Mouse (Mus musculus): ENCODE data around the gene Nmu. TPM values are rescaled to one million over a fixed set of nuclear protein-coding genes. Genes with fewer than 3 reads are reported as not detected.

Gene Nmu
- polyA plus RNA-seq, 1 experiment from 2014 or later = not detected

DNA sequence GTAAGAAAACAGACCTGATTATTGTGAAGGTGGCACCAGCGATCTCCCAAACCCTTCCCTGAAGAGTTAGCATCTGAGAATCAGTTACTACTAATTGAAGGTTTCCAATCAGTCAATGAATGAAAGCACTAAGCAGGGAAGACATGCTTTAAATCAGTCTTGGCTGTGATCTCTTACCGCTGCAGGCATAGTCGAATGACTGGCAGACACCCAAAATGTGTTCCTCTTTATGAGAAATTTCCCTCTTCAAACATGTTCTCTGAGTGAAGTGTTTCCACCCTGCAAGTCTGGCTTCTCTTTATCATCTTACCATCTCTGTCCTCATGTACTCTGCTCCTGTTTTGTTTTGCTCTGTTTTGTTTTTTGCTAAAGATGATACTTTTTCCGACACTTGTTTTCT is 2.8 kb downstream of the Nmu start:
- H3K4me1 ChIP-seq (ENCODE audit: insufficient read depth, low read length) = peaks cover 10% of the 10 kb centered on the region
- H3K36me3 ChIP-seq (ENCODE audit: insufficient read depth, low read length) = no peaks in the 10 kb centered on the region
- ATAC-seq (ENCODE audit: low FRiP score, low TSS enrichment) = no peak
- H3K9me3 ChIP-seq (ENCODE audit: low read length) = no peaks in the 10 kb centered on the region
- no peak overlapping the region for H3K27ac ChIP-seq (ENCODE audit: low read length)
- 85% methylated on average over 4 of the region's 4 CpGs for WGBS
- no peak overlapping the region for H3K9ac ChIP-seq (replicated peaks; ENCODE audit: low read length)
- no peak overlapping the region for H3K4me3 ChIP-seq (ENCODE audit: low read length)
- no peak overlapping the region for H3K4me2 ChIP-seq (replicated peaks; ENCODE audit: low read depth, low read length)
- H3K27me3 ChIP-seq (ENCODE audit: insufficient read depth, low read length) = peaks cover 26% of the 10 kb centered on the region

DNA sequence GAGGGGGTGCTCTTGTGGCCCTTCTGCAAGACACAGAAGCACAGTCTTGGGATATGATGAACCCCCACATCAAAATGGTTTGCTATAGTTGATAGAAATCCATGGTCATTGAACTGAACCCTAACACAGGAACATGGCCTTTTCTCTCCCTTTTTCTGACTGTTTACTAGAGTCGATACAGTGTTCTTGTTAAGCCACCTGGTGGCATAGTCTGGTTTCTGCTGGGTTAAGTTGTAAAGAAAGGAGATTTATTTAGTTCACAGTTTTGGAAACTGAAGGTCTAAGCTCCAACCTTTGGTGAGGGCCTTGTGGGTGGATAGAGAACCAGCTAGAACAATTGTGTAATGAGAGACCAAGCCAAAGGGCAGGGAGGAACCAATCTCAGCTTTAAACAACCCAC is 3.5 kb downstream of the Nmu start:
- no peak overlapping the region for H3K9ac ChIP-seq (replicated peaks; ENCODE audit: low read length)
- no peaks in the 10 kb centered on the region for H3K9me3 ChIP-seq (ENCODE audit: low read length)
- ATAC-seq (ENCODE audit: low FRiP score, low TSS enrichment) = no peak
- peaks cover 10% of the 10 kb centered on the region for H3K4me1 ChIP-seq (ENCODE audit: insufficient read depth, low read length)
- H3K36me3 ChIP-seq (ENCODE audit: insufficient read depth, low read length) = no peaks in the 10 kb centered on the region
- WGBS = 59% methylated on average over 1 of the region's 1 CpGs
- H3K4me2 ChIP-seq (replicated peaks; ENCODE audit: low read depth, low read length) = no peak overlapping the region
- no peak overlapping the region for H3K4me3 ChIP-seq (ENCODE audit: low read length)
- peaks cover 26% of the 10 kb centered on the region for H3K27me3 ChIP-seq (ENCODE audit: insufficient read depth, low read length)
- H3K27ac ChIP-seq (ENCODE audit: low read length) = no peak overlapping the region

DNA sequence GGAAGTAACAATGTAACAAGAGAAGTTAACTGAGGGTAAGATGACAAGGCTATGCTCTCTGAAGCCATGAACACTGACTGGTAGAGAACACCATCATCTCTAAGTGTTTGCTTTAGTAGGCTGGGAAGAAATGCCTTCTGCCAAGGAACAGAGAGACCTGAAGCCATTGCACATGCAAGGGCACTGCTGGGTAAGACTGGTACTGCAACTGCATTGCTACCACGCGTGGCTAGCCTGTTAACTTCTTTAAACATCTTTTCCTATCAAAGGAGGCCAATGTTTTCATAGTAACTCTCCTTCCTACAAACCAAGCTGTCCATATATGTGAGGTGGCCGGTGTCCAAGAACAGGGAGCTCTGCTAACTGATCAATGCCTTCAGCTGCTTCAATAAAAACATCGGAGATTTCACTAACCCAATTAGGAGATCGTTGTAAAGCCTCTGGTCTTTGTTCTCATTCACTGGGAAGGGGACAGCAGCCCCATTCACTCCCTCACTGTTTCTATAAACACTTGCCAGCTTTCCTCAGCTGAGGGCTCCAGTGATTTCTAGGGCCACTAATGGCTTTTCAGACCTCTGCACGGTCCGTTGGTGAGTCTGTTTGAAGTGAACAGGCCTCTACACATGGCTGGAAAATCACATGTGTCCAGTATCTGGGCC is 11.5 kb downstream of the Nmu start:
- Histone ChIP-seq H3K4me2 (replicated peaks; ENCODE audit: low read depth, low read length) (no peak overlapping the region), H3K36me3 (ENCODE audit: insufficient read depth, low read length) (no peaks in the 10 kb centered on the region), H3K27ac (ENCODE audit: low read length) (no peak overlapping the region), H3K9ac (replicated peaks; ENCODE audit: low read length) (no peak overlapping the region), H3K4me3 (ENCODE audit: low read length) (no peak overlapping the region), H3K27me3 (ENCODE audit: insufficient read depth, low read length) (no peaks in the 10 kb centered on the region), H3K4me1 (ENCODE audit: insufficient read depth, low read length) (no peaks in the 10 kb centered on the region), H3K9me3 (ENCODE audit: low read length) (no peaks in the 10 kb centered on the region)
- WGBS = 27% methylated on average over 7 of the region's 7 CpGs
- no peak for ATAC-seq (ENCODE audit: low FRiP score, low TSS enrichment)

DNA sequence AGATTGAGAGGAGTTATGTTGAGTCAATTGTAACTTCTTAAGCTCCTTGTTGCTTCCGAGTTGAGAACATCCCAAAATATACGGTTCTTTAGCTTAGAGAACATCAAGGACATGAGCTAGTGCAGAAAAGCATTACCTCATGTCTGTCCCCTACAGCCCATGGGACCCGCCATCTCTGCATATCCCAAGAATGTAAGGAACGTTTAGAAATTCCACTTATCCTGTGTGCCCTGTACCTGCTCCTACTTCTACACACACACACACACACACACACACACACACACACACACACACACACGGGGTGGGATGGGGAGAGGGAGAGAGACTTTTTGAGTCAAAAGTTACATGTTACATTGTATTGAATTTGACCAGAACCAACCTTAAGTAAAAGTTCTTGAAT is 12.1 kb downstream of the Nmu start:
- no peaks in the 10 kb centered on the region for H3K9me3 ChIP-seq (ENCODE audit: low read length)
- H3K4me3 ChIP-seq (ENCODE audit: low read length) = no peak overlapping the region
- H3K36me3 ChIP-seq (ENCODE audit: insufficient read depth, low read length) = no peaks in the 10 kb centered on the region
- H3K4me1 ChIP-seq (ENCODE audit: insufficient read depth, low read length) = no peaks in the 10 kb centered on the region
- H3K4me2 ChIP-seq (replicated peaks; ENCODE audit: low read depth, low read length) = no peak overlapping the region
- no peak overlapping the region for H3K9ac ChIP-seq (replicated peaks; ENCODE audit: low read length)
- ATAC-seq (ENCODE audit: low FRiP score, low TSS enrichment) = no peak
- no peaks in the 10 kb centered on the region for H3K27me3 ChIP-seq (ENCODE audit: insufficient read depth, low read length)
- whole genome bisulfite sequencing = 74% methylated on average over 5 of the region's 5 CpGs
- no peak overlapping the region for H3K27ac ChIP-seq (ENCODE audit: low read length)

DNA sequence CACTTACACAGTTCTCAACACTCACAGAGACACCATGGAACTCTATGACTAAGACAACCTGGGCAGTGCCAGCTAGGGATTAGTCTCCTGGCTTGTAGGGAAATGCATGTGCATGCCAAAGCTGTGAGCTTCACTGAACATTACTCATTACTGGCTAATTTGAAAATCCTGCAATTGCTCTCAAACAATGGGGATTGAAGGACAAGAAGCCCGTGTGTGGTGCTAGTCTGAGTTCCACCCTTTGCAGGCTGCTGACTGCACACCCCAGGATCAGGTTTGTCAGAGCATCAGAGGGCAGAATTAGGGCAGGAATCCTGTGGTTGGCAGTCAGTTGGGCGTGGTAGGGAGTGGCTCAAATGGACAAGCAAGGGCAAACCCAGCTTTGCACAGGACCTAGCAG is 17.5 kb downstream of the Nmu start:
- no peak for ATAC-seq (ENCODE audit: low FRiP score, low TSS enrichment)
- Histone ChIP-seq H3K27ac (ENCODE audit: low read length) (no peak overlapping the region), H3K9ac (replicated peaks; ENCODE audit: low read length) (no peak overlapping the region), H3K9me3 (ENCODE audit: low read length) (no peaks in the 10 kb centered on the region), H3K36me3 (ENCODE audit: insufficient read depth, low read length) (no peaks in the 10 kb centered on the region), H3K4me1 (ENCODE audit: insufficient read depth, low read length) (no peaks in the 10 kb centered on the region), H3K27me3 (ENCODE audit: insufficient read depth, low read length) (no peaks in the 10 kb centered on the region), H3K4me3 (ENCODE audit: low read length) (no peak overlapping the region), H3K4me2 (replicated peaks; ENCODE audit: low read depth, low read length) (no peak overlapping the region)
- 62% methylated on average over 2 of the region's 2 CpGs for WGBS

- Histone ChIP-seq H3K27me3 (ENCODE audit: insufficient read depth, low read length) (no peaks in the 10 kb centered on the region), H3K36me3 (ENCODE audit: insufficient read depth, low read length) (no peaks in the 10 kb centered on the region), H3K4me3 (ENCODE audit: low read length) (no peak overlapping the region), H3K4me1 (ENCODE audit: insufficient read depth, low read length) (no peaks in the 10 kb centered on the region), H3K9me3 (ENCODE audit: low read length) (no peaks in the 10 kb centered on the region), H3K9ac (replicated peaks; ENCODE audit: low read length) (no peak overlapping the region), H3K27ac (ENCODE audit: low read length) (no peak overlapping the region), H3K4me2 (replicated peaks; ENCODE audit: low read depth, low read length) (no peak overlapping the region)
- no peak for ATAC-seq (ENCODE audit: low FRiP score, low TSS enrichment)
- 34% methylated on average over 2 of the region's 2 CpGs for WGBS
Observed at GRCm38 (mm10) chr5:76340931-76341330, 22.7 kb downstream of the Nmu start.

DNA sequence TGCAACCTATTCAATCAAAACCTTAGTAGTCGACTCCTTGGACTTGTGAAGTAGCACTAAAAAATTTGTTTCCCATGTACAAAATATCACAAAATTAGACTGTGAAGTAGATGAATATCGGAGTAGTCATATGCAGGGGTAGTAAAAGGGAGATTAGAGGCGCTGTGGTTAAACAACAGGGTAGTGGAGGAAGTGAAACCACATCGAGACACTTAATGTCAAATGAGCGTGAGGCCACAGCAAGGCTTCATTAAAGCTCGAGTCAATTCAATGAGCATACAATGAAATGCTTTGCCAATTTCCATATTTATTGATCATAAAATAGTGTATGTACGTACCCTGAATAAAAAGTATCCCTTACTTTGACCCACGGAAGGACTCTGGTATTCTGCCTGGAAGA is 26.5 kb downstream of the Nmu start:
- ATAC-seq (ENCODE audit: low FRiP score, low TSS enrichment) = no peak
- Histone ChIP-seq H3K9me3 (ENCODE audit: low read length) (no peaks in the 10 kb centered on the region), H3K36me3 (ENCODE audit: insufficient read depth, low read length) (no peaks in the 10 kb centered on the region), H3K27me3 (ENCODE audit: insufficient read depth, low read length) (no peaks in the 10 kb centered on the region), H3K4me2 (replicated peaks; ENCODE audit: low read depth, low read length) (no peak overlapping the region), H3K27ac (ENCODE audit: low read length) (no peak overlapping the region), H3K9ac (replicated peaks; ENCODE audit: low read length) (no peak overlapping the region), H3K4me3 (ENCODE audit: low read length) (no peak overlapping the region), H3K4me1 (ENCODE audit: insufficient read depth, low read length) (no peaks in the 10 kb centered on the region)
- 86% methylated on average over 8 of the region's 8 CpGs for WGBS

DNA sequence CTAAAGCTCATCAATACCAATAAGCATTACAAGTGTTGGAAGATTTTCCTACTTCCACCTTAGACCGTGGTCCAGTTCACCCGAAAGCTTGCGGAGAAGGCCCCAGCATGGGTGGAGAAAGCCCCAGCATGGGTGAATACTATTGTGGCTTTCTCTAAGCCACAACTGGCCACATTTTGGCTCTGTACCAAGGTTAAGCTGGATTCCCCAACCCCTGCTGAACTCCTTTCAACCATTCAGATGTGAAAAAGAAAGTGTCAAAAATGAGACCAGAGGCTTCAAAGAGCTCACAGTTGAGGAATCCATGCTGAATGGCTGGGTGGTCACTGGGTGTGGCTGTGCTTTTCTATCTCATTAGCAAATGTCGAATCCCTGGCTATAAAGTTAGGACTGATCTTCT is 29.8 kb downstream of the Nmu start:
- Histone ChIP-seq H3K4me1 (ENCODE audit: insufficient read depth, low read length) (no peaks in the 10 kb centered on the region), H3K36me3 (ENCODE audit: insufficient read depth, low read length) (no peaks in the 10 kb centered on the region), H3K27me3 (ENCODE audit: insufficient read depth, low read length) (no peaks in the 10 kb centered on the region), H3K27ac (ENCODE audit: low read length) (no peak overlapping the region), H3K9me3 (ENCODE audit: low read length) (no peaks in the 10 kb centered on the region), H3K4me3 (ENCODE audit: low read length) (no peak overlapping the region), H3K9ac (replicated peaks; ENCODE audit: low read length) (no peak overlapping the region), H3K4me2 (replicated peaks; ENCODE audit: low read depth, low read length) (no peak overlapping the region)
- 87% methylated on average over 4 of the region's 4 CpGs for WGBS
- no peak for ATAC-seq (ENCODE audit: low FRiP score, low TSS enrichment)

DNA sequence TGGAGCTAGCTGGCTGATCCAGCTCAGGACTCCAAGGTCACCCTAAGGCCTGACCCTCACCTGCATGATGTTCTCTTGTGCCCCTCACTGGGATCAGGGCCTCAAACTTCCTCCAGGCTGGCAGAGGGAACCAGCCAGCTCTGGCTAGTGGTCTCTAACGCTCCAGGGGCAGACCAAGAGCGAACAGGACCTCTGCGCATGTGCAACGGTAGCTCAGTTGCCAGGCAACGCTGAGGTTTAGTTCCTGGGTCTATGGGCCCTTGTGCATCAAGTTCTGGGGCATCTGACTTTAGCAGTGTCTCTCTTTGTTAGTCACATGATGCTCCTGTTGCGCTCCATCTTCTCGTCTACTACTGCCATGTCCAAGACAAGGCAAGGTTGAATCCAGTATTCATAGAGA is 32.6 kb downstream of the Nmu start, which contains the start of gene Pdcl2:
TSS of gene Pdcl2 (minus strand) at position 204 of the 400 bp plus-strand sequence.
- 92% methylated on average over 7 of the region's 7 CpGs for WGBS
- H3K27ac ChIP-seq (ENCODE audit: low read length) = no peak within 1 kb of the TSS

GRCm38 (mm10) chr5:76327296-76327695 is 36.3 kb downstream of the Nmu start:
- Histone ChIP-seq H3K27me3 (ENCODE audit: insufficient read depth, low read length) (no peaks in the 10 kb centered on the region), H3K4me2 (replicated peaks; ENCODE audit: low read depth, low read length) (no peak overlapping the region), H3K9me3 (ENCODE audit: low read length) (no peaks in the 10 kb centered on the region), H3K9ac (replicated peaks; ENCODE audit: low read length) (no peak overlapping the region), H3K27ac (ENCODE audit: low read length) (no peak overlapping the region), H3K4me3 (ENCODE audit: low read length) (no peak overlapping the region), H3K36me3 (ENCODE audit: insufficient read depth, low read length) (no peaks in the 10 kb centered on the region), H3K4me1 (ENCODE audit: insufficient read depth, low read length) (no peaks in the 10 kb centered on the region)
- no peak for ATAC-seq (ENCODE audit: low FRiP score, low TSS enrichment)
- WGBS = 73% methylated on average over 2 of the region's 2 CpGs

More for the DNA sequence above, 32.6 kb downstream of the Nmu start, which contains the start of gene Pdcl2:
- no peak within 1 kb of the TSS for H3K4me2 ChIP-seq (replicated peaks; ENCODE audit: low read depth, low read length)
- H3K9me3 ChIP-seq (ENCODE audit: low read length) = no peaks in the 10 kb centered on the region
- no peaks in the 10 kb centered on the region for H3K27me3 ChIP-seq (ENCODE audit: insufficient read depth, low read length)
- no peak within 1 kb of the TSS for H3K4me3 ChIP-seq (ENCODE audit: low read length)
- H3K36me3 ChIP-seq (ENCODE audit: insufficient read depth, low read length) = no peaks in the 10 kb centered on the region
- ATAC-seq (ENCODE audit: low FRiP score, low TSS enrichment) = no peak
- H3K9ac ChIP-seq (replicated peaks; ENCODE audit: low read length) = no peak within 1 kb of the TSS
- no peaks in the 10 kb centered on the region for H3K4me1 ChIP-seq (ENCODE audit: insufficient read depth, low read length)
